Mouse (Mus musculus) right cerebral cortex, postnatal 25 days (tissue): ENCODE data around the gene Gm5797.
A peak's percentile ranks its signal among the peaks of the same experiment; 100 is the strongest.
"Not testable (repeated sequence)": the region's sequence is repeated elsewhere in the genome, so short reads cannot be mapped to it uniquely, and the experiment has no call there.

ENCODE experiments used
- DNase-seq: peaks from one replicate; pipeline ENCODE4 v3.0.0; 2022

Gm5797 gene

DNA sequence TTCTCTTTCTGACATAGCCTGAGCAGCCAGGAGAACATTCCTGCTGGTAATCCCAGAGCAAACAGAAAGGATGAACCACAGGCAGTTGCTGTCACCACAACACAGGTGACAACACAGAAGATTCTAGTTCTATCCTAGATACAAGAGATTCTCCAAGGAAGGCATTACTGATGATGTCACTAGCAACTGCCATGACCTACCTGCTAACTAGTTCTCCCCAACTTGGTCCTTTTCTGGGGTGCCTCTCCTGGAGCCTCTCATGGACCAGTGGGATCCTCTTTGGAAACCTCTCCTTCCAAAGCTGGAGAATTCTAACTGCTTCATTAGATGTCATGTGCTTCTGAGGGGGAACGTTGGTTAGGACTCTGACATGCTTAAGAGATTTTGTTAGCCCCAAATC, at the start of gene Gm5797:
Gm5797 (minus strand) TSS at position 101 of the 400 bp plus-strand sequence.
- DNase-seq = not testable (repeated sequence)

DNA sequence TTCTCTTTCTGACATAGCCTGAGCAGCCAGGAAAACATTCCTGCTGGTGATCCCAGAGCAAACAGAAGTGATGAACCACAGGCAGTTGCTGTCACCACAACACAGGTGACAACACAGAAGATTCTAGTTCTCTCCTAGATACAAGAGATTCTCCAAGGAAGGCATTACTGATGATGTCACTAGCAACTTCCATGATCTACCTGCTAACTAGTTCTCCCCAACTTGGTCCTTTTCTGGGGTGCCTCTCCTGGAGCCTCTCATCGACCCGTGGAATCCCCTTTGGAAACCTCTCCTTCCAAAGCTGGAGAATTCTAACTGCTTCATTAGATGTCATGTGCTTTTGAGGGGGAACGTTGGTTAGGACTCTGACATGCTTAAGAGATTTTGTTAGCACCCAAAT, 32.8 kb upstream of the Gm5797 start, which contains the start of gene Gm8374:
Gm8374 (minus strand) TSS at position 101 of the 400 bp plus-strand sequence.
- DNase-seq = not testable (repeated sequence)

DNA sequence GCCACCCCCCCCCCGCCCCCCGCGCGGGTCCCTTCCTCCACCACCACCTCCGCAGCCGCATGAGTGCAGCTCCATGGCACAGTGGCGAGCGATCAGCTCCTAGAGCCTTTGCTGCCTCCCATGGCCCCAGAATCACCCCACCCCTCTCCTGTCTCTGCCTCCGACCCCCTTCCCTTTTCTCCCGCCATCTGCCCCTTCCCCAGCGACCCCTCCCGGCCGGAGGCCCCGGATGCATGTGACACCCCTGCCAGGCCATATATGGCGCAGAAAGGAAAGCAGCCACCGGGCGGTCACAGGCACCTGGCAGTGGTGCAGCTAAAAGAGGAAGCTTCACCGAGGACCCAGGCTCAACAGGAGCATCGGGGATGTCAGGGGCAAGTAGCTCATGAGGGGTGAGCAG, 17.1 kb downstream of the Gm5797 start:
- DNase-seq = peak; percentile 8

DNA sequence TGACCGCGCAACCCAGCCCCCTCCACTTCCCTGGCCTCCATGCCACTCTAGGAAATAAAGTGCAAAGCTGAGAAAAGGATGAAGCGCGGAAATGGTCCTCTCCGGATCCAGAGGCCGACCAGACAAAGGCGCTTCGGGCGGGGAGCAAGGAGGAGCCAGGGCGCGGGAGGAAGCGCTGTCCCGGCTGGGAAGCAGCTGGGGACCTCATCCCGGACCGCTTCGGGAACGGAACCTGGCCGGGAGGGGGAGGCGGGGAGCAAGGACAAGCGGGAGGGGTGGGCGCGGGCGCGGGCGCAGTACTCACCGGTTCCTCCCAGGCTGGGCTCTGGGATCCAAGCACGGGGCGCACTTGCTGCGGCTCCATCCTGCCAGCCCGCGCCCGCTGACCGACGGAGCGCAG, 17.5 kb downstream of the Gm5797 start, which contains the start of gene Gm3739:
Gm3739 (minus strand) TSS at position 389 of the 400 bp plus-strand sequence.
- DNase-seq = peak; percentile 11
